Mouse (Mus musculus): Measurements from ENCODE around the gene Myoc. TPM values are rescaled to one million over a fixed set of nuclear protein-coding genes. Genes with fewer than 3 reads are reported as not detected.

Myoc gene
- total RNA-seq, 2 experiments from 2014 or later = 4.0 to 7.8 TPM

- DNase-seq (ENCODE audit: low spot score in 2 of 2) = peak; percentile 57 to 61
- intact Hi-C loops (cut with DNase I) = no loop called here
Measured at GRCm38 (mm10) chr1:162643752-162644151, 4.8 kb downstream of the Myoc start.

- intact Hi-C loops (cut with DNase I) = no loop called here
- no peak for DNase-seq (ENCODE audit: low spot score in 2 of 2)
Measured at GRCm38 (mm10) chr1:162646083-162646686, 7.2 kb downstream of the Myoc start.

GRCm38 (mm10) chr1:162648416-162648815, 9.5 kb downstream of the Myoc start:
- intact Hi-C loops (cut with DNase I) = no loop called here
- no peak for DNase-seq (ENCODE audit: low spot score in 2 of 2)

GRCm38 (mm10) chr1:162658119-162658518, 19.2 kb downstream of the Myoc start, which contains the start of gene Myocos:
Gene Myocos (minus strand): TSS chr1:162658219.
- intact Hi-C loops (cut with DNase I) = no loop called here

GRCm38 (mm10) chr1:162660276-162660860, 21.4 kb downstream of the Myoc start:
- intact Hi-C loops (cut with DNase I) = loop anchor here (10.0 kb wide), 1 partner anchor 306 kb away; no protein-coding TSS in a partner anchor
- no peak for DNase-seq (ENCODE audit: low spot score in 2 of 2)

More at GRCm38 (mm10) chr1:162658119-162658518, 19.2 kb downstream of the Myoc start, which contains the start of gene Myocos:
- DNase-seq (ENCODE audit: low spot score in 2 of 2) = no peak

GRCm38 (mm10) chr1:162664826-162665475, 26.0 kb downstream of the Myoc start:
- intact Hi-C loops (cut with DNase I) = loop anchor here (5.0 to 10.0 kb wide), 3 partner anchors 73 to 310 kb away; no protein-coding TSS in a partner anchor
- DNase-seq (ENCODE audit: low spot score in 2 of 2) = peak; percentile 76 to 77

- no peak for DNase-seq (ENCODE audit: low spot score in 2 of 2)
- intact Hi-C loops (cut with DNase I) = loop anchor here (5.0 to 10.0 kb wide), 3 partner anchors 73 to 311 kb away; no protein-coding TSS in a partner anchor
Measured at GRCm38 (mm10) chr1:162665486-162666174, 26.7 kb downstream of the Myoc start.

- intact Hi-C loops (cut with DNase I) = no loop called here
- no peak for DNase-seq (ENCODE audit: low spot score in 2 of 2)
Measured at GRCm38 (mm10) chr1:162693721-162694120, 54.8 kb downstream of the Myoc start.

- no peak for DNase-seq (ENCODE audit: low spot score in 2 of 2)
- intact Hi-C loops (cut with DNase I) = no loop called here
Measured at GRCm38 (mm10) chr1:162697866-162698265, 58.9 kb downstream of the Myoc start.

Small RNA genes lying within 50 kb of the gene (microRNA-seq; reads per million reads assigned to microRNA genes)
- gene Gm27616 = 0 reads per million in 2 experiments

Other genes with a start within 250 kb of the Myoc start
- 10 to 100 TPM; 78.1 to 80.3 TPM for gene Dnm3, start 161.1 kb upstream of the Myoc start, total RNA-seq (2021)
- 10 to 100 TPM; 10.6 to 11.8 TPM for gene Mettl13, start 90.6 kb upstream of the Myoc start, total RNA-seq (2021)
- 10 to 100 TPM; 97.6 to 98.3 TPM for gene Vamp4, start 68.6 kb upstream of the Myoc start, total RNA-seq (2021)
- not detected for gene Myocos, start 19.1 kb downstream of the Myoc start, total RNA-seq (2021)
- gene Prrc2c, start 101.4 kb downstream of the Myoc start, total RNA-seq (2021) = 100 to 1,000 TPM; 214 to 219 TPM
- under 1 TPM; 0.13 to 0.19 TPM for gene Fmo4, start 174.8 kb downstream of the Myoc start, total RNA-seq (2021)
- gene Fmo1, start 227.5 kb downstream of the Myoc start, total RNA-seq (2021) = 10 to 100 TPM; 21.1 to 22.2 TPM